Mouse (Mus musculus): ENCODE data around the gene Zc3h18. TPM values are rescaled to one million over a fixed set of nuclear protein-coding genes. Genes with fewer than 3 reads are reported as not detected.
A peak's percentile ranks its signal among the peaks of the same experiment; 100 is the strongest.

Gene Zc3h18
- polyA plus RNA-seq, 1 experiment from 2014 or later, result 71.8 TPM

DNA sequence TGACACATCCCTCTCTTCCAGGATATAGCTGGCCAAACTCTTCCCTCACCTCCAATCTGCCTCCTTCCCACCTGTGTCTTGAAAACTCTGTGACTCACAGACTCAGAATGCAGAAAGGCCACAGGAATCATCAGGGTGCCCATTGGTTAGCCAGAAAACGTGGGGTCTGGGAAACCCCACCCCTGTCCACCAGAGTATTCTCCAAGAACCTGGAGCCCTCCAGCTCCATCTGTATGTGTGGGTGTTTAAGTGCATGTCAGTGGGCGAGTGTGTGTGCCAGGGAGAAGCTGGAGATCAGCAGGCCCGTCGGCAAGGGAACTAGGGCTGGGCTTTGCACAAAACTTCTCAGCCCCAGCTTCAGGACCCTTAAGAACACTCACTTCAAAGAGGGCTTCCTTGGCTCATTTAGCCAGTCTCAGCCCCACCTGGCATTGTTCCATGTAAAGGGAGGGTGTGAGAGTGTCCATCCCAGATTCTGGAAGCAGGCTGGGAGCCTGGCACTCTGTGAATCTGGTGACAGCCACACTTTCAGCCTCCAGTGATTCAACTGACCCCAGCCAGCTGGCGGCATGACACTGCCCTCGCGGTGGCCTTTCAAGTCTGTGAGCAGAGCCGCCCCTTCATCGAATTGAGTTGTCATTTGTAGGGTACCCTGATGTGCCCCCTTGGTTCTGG is 43.6 kb downstream of the Zc3h18 start:
- Histone ChIP-seq H3K27me3 (no peaks in the 10 kb centered on the region), H3K4me1 (no peaks in the 10 kb centered on the region; the same call in 1 of the 2 replicates), H3K4me3 (replicated peaks) (no peak overlapping the region), H3K36me3 (replicated peaks) (peaks cover 41% of the 10 kb centered on the region), H3K9me3 (no peaks in the 10 kb centered on the region), H3K9ac (no peak overlapping the region), H3K27ac (no peak overlapping the region), H3K4me2 (no peak overlapping the region)
- no peak for ATAC-seq (ENCODE audit: low FRiP score)
- 78% methylated on average over 9 of the region's 9 CpGs for WGBS

GRCm38 (mm10) chr8:122421376-122422070 is 45.1 kb downstream of the Zc3h18 start, which contains the start of gene Il17c:
Il17c (plus strand) TSS chr8:122422020.
- no peak within 1 kb of the TSS for H3K27ac ChIP-seq
- no peaks in the 10 kb centered on the region for H3K9me3 ChIP-seq
- no peak within 1 kb of the TSS for H3K4me2 ChIP-seq
- no peak within 1 kb of the TSS for H3K4me3 ChIP-seq (replicated peaks)
- 88% methylated on average over 14 of the region's 14 CpGs for whole genome bisulfite sequencing
- ATAC-seq (ENCODE audit: low FRiP score), result no peak
- no peaks in the 10 kb centered on the region for H3K27me3 ChIP-seq
- H3K36me3 ChIP-seq (replicated peaks), result peaks cover 26% of the 10 kb centered on the region
- H3K4me1 ChIP-seq, result no peaks in the 10 kb centered on the region; the same call in 1 of the 2 replicates
- H3K9ac ChIP-seq, result no peak within 1 kb of the TSS

DNA sequence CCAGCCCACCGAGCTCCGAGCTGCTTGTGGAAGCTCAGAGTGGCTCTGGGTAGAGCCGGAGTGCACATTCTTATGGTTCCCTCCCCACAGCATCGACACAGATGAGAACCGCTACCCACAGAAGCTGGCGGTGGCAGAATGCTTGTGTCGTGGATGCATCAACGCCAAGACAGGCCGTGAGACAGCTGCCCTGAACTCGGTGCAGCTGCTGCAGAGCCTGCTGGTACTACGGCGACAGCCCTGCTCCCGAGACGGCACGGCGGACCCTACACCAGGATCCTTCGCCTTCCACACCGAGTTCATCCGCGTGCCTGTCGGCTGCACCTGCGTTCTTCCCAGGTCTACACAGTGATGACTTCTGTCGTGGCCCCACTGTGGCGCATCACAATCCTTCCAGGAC is 46.8 kb downstream of the Zc3h18 start:
- WGBS, result 87% methylated on average over 24 of the region's 24 CpGs
- Histone ChIP-seq H3K4me3 (replicated peaks) (no peak overlapping the region), H3K4me2 (no peak overlapping the region), H3K4me1 (no peaks in the 10 kb centered on the region; the same call in 1 of the 2 replicates), H3K27me3 (no peaks in the 10 kb centered on the region), H3K9ac (no peak overlapping the region), H3K9me3 (no peaks in the 10 kb centered on the region), H3K27ac (no peak overlapping the region), H3K36me3 (replicated peaks) (peaks cover 10% of the 10 kb centered on the region)
- ATAC-seq (ENCODE audit: low FRiP score), result no peak

GRCm38 (mm10) chr8:122423659-122424058 is 47.2 kb downstream of the Zc3h18 start:
- H3K27me3 ChIP-seq, result no peaks in the 10 kb centered on the region
- H3K9me3 ChIP-seq, result no peaks in the 10 kb centered on the region
- no peak overlapping the region for H3K27ac ChIP-seq
- no peak overlapping the region for H3K4me3 ChIP-seq (replicated peaks)
- WGBS, result 66% methylated on average over 5 of the region's 5 CpGs
- H3K9ac ChIP-seq, result no peak overlapping the region
- H3K4me1 ChIP-seq, result no peaks in the 10 kb centered on the region; the same call in 1 of the 2 replicates
- ATAC-seq (ENCODE audit: low FRiP score), result no peak
- no peak overlapping the region for H3K4me2 ChIP-seq
- H3K36me3 ChIP-seq (replicated peaks), result peaks cover 6% of the 10 kb centered on the region

GRCm38 (mm10) chr8:122426145-122426544 is 49.7 kb downstream of the Zc3h18 start:
- H3K4me3 ChIP-seq (replicated peaks), result no peak overlapping the region
- H3K4me1 ChIP-seq, result no peaks in the 10 kb centered on the region
- 81% methylated on average over 9 of the region's 9 CpGs for WGBS
- no peak overlapping the region for H3K4me2 ChIP-seq
- no peak overlapping the region for H3K9ac ChIP-seq
- ATAC-seq (ENCODE audit: low FRiP score), result no peak
- no peaks in the 10 kb centered on the region for H3K27me3 ChIP-seq
- no peaks in the 10 kb centered on the region for H3K9me3 ChIP-seq
- H3K27ac ChIP-seq, result no peak overlapping the region
- no peaks in the 10 kb centered on the region; the same call in 1 of the 2 replicates for H3K36me3 ChIP-seq (replicated peaks)

GRCm38 (mm10) chr8:122427607-122428006 is 51.2 kb downstream of the Zc3h18 start:
- H3K4me3 ChIP-seq (replicated peaks), result no peak overlapping the region
- no peak overlapping the region for H3K4me2 ChIP-seq
- peaks cover 11% of the 10 kb centered on the region for H3K4me1 ChIP-seq
- WGBS, result 91% methylated on average over 7 of the region's 7 CpGs
- ATAC-seq (ENCODE audit: low FRiP score), result no peak
- peaks cover 10% of the 10 kb centered on the region; the same call in 1 of the 2 replicates for H3K27me3 ChIP-seq
- H3K36me3 ChIP-seq (replicated peaks), result no peaks in the 10 kb centered on the region; the same call in 1 of the 2 replicates
- no peaks in the 10 kb centered on the region for H3K9me3 ChIP-seq
- no peak overlapping the region for H3K9ac ChIP-seq
- H3K27ac ChIP-seq, result no peak overlapping the region

DNA sequence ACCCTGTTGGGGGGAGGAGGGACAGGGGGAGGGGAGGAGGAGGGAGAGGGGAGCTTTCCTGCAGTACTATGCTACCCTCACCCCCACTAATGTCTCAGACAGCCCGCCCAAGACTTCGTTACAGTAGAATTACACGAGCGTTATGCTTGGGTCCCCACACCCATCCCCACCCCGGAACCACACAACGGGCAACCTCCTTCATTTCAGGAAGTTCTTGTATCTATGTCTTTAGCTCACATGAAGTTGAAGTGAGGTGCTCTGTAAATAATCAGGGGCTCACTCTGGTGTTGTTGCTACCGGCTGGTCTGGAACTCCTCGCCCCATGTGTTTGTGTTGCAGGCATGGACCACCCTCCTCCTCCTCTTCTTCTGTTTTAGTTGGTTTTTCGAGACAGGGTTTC is 51.8 kb downstream of the Zc3h18 start:
- no peak overlapping the region for H3K27ac ChIP-seq

DNA sequence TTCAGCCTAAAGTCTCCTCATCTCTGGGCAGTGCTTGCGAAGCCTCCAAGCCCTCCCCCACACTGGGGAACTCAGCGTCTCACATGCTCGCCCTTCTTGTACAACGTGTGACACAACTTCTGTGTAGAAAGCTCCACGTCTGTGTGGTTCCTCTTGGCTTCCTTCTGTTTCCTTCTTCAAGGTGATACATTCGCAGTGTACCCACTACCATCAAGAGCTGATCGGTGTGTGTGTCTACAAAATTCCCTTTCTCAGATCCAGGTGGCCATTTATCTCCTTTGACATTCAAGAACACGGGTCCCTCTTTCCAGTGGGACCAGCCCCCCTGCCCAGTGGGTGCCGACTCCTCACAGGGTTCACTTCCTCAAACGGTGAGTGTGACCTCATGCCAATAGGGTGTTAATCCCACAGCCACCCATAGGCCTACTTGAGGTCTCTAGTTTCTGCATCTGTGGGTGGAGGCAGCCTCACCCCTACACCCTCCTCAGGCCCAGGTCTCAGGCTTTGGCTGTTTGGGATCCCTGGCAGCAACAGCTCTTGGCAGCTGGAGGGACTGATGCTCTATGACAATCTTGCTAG is 53.7 kb downstream of the Zc3h18 start:
- no peak for ATAC-seq (ENCODE audit: low FRiP score)
- no peak overlapping the region for H3K4me2 ChIP-seq
- H3K4me1 ChIP-seq, result peaks cover 18% of the 10 kb centered on the region
- WGBS, result 90% methylated on average over 10 of the region's 10 CpGs
- H3K36me3 ChIP-seq (replicated peaks), result peaks cover 14% of the 10 kb centered on the region
- no peaks in the 10 kb centered on the region for H3K9me3 ChIP-seq
- H3K4me3 ChIP-seq (replicated peaks), result no peak overlapping the region
- no peak overlapping the region for H3K9ac ChIP-seq
- peaks cover 13% of the 10 kb centered on the region; the same call in 1 of the 2 replicates for H3K27me3 ChIP-seq
- no peak overlapping the region for H3K27ac ChIP-seq

More for the DNA sequence above, 51.8 kb downstream of the Zc3h18 start:
- no peaks in the 10 kb centered on the region; the same call in 1 of the 2 replicates for H3K36me3 ChIP-seq (replicated peaks)
- H3K4me3 ChIP-seq (replicated peaks), result no peak overlapping the region
- 94% methylated on average over 9 of the region's 9 CpGs for WGBS
- H3K4me2 ChIP-seq, result no peak overlapping the region
- peaks cover 16% of the 10 kb centered on the region for H3K4me1 ChIP-seq
- ATAC-seq (ENCODE audit: low FRiP score), result no peak
- H3K9me3 ChIP-seq, result no peaks in the 10 kb centered on the region
- no peak overlapping the region for H3K9ac ChIP-seq
- peaks cover 13% of the 10 kb centered on the region; the same call in 1 of the 2 replicates for H3K27me3 ChIP-seq

- peaks cover 4% of the 10 kb centered on the region; the same call in 1 of the 2 replicates for H3K9me3 ChIP-seq
- H3K27ac ChIP-seq, result no peak overlapping the region
- no peak overlapping the region for H3K4me3 ChIP-seq (replicated peaks)
- ATAC-seq (ENCODE audit: low FRiP score), result no peak
- peaks cover 18% of the 10 kb centered on the region for H3K4me1 ChIP-seq
- H3K27me3 ChIP-seq, result peaks cover 13% of the 10 kb centered on the region; the same call in 1 of the 2 replicates
- 77% methylated on average over 3 of the region's 3 CpGs for WGBS
- H3K4me2 ChIP-seq, result no peak overlapping the region
- H3K9ac ChIP-seq, result no peak overlapping the region
- peaks cover 19% of the 10 kb centered on the region for H3K36me3 ChIP-seq (replicated peaks)
These were observed 54.2 kb downstream of the Zc3h18 start for GRCm38 (mm10) chr8:122430646-122431045.

GRCm38 (mm10) chr8:122431694-122432442 is 55.5 kb downstream of the Zc3h18 start:
- H3K4me2 ChIP-seq, result peak overlapping the region; percentile 76
- H3K9ac ChIP-seq, result peak overlapping the region; percentile 64
- ATAC-seq (ENCODE audit: low FRiP score), result no peak
- peaks cover 13% of the 10 kb centered on the region; the same call in 1 of the 2 replicates for H3K27me3 ChIP-seq
- H3K4me3 ChIP-seq (replicated peaks), result peak overlapping the region; percentile 42
- peaks cover 31% of the 10 kb centered on the region for H3K36me3 ChIP-seq (replicated peaks)
- H3K4me1 ChIP-seq, result peaks cover 18% of the 10 kb centered on the region
- WGBS, result 38% methylated on average over 18 of the region's 18 CpGs
- H3K9me3 ChIP-seq, result peaks cover 4% of the 10 kb centered on the region; the same call in 1 of the 2 replicates
- no peak overlapping the region for H3K27ac ChIP-seq

DNA sequence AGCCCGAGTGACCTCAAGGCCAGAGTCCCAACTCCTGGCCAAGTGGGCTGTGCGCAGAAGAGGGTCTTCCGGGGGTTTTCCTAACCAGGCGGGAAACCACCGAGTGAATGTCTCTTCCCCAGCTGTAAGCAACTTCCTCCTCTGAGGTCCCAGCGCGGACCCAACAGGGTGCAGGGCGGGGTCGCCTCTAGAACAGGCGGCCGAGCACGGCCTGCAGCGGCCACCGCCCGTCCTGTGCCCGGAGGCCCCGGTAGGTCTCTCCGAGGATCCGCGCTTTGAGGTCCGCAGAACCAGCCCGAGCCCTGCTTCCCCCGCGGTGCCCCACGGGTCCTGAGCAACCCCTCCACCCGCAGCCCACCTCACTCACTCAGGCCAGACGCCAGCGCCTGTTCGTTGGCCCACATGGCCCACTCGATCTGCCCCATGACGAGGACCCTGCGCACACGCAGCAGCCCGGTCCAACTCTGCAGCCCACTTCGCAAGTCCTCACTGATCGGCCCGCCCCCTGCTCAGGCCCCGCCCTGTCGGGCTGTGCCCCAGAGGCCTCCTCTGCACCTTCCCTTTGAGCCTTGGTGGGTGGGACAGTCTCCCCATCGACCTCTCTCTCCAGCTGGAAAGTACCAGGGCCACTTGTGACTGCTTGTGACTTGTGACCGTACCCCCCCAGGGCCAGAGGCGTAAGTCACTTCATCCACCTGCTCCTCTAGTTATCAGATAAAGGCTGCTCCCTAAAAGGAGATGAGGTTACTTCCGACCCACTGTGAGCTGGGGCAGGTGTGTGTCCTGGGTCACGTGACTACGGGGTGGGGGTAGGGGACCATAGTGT is 56.2 kb downstream of the Zc3h18 start, which contains the start of gene Cyba:
Cyba (minus strand) TSS at position 488 of the 826 bp plus-strand sequence.
- Histone ChIP-seq H3K36me3 (replicated peaks) (peaks cover 39% of the 10 kb centered on the region), H3K27me3 (peaks cover 13% of the 10 kb centered on the region; the same call in 1 of the 2 replicates), H3K4me1 (peaks cover 18% of the 10 kb centered on the region), H3K27ac (no peak within 1 kb of the TSS), H3K4me3 (replicated peaks) (peak within 1 kb of the TSS; percentile 42), H3K4me2 (peak within 1 kb of the TSS; percentile 76), H3K9ac (peak within 1 kb of the TSS; percentile 64), H3K9me3 (peaks cover 4% of the 10 kb centered on the region; the same call in 1 of the 2 replicates)
- ATAC-seq (ENCODE audit: low FRiP score), result peak; percentile 76
- WGBS, result 5% methylated on average over 43 of the region's 45 CpGs

Measured in forebrain, embryonic 12.5 days (tissue).